Mouse (Mus musculus) liver, embryonic 11.5 days (tissue): Measurements from ENCODE around the gene She. TPM values are rescaled to one million over a fixed set of nuclear protein-coding genes. Genes with fewer than 3 reads are reported as not detected.

Experiments used
- ATAC-seq: fragments of 200-750 bp; cut with Nextera tagmentation; replicated peaks from 2 replicates; pipeline ENCODE4 v1.8.0; 2017; ENCODE audit warnings: moderate number of reproducible peaks, mild to moderate bottlenecking, moderate TSS enrichment, moderate library complexity; ENCODE audit not compliant: low FRiP score
- DNase-seq: peaks from one replicate; pipeline ENCODE4 v3.0.0-alpha.2; 2017; ENCODE audit warnings: low spot score
- H3K27ac ChIP-seq: fragments of 300-500 bp; sonication (generic); 2 replicates; pipeline ENCODE4 v1.5.1; 2014; ENCODE audit warnings: mild to moderate bottlenecking, low read depth, low read length, control low read depth
- H3K27me3 ChIP-seq: fragments of 300-500 bp; sonication (generic); replicated peaks from 2 replicates; pipeline ENCODE4 v1.6.1; 2014; ENCODE audit warnings: low read length, mixed read lengths; ENCODE audit not compliant: control insufficient read depth, insufficient read depth
- H3K36me3 ChIP-seq: fragments of 300-500 bp; sonication (generic); 2 replicates; pipeline ENCODE4 v1.6.1; 2014; ENCODE audit warnings: mild to moderate bottlenecking, low read length, moderate library complexity, mixed read lengths; ENCODE audit not compliant: control insufficient read depth, insufficient read depth
- H3K4me1 ChIP-seq: fragments of 300-500 bp; sonication (generic); replicated peaks from 2 replicates; pipeline ENCODE4 v1.6.1; 2014; ENCODE audit warnings: low read length, mixed read lengths; ENCODE audit not compliant: control insufficient read depth, insufficient read depth
- H3K4me2 ChIP-seq: fragments of 300-500 bp; sonication (generic); 2 replicates; pipeline ENCODE4 v1.6.1; 2014; ENCODE audit warnings: mild to moderate bottlenecking, control low read depth, moderate library complexity
- H3K4me3 ChIP-seq: fragments of 300-500 bp; sonication (generic); 2 replicates; pipeline ENCODE4 v1.5.1; 2014; ENCODE audit warnings: low read depth, low read length, control low read depth
- H3K9ac ChIP-seq: fragments of 300-500 bp; sonication (generic); 2 replicates; pipeline ENCODE4 v1.6.1; 2014; ENCODE audit warnings: low read depth, low read length, control low read depth
- H3K9me3 ChIP-seq: fragments of 300-500 bp; sonication (generic); 2 replicates; pipeline ENCODE4 v1.6.1; 2016; ENCODE audit warnings: low read length, inconsistent platforms, mixed read lengths; ENCODE audit not compliant: control insufficient read depth
- WGBS: fragments of 180-500 bp; shearing (Covaris S2); extraction: QIAGEN DNeasy Blood & Tissue Kit; methylation state at CpG from one replicate; pipeline ENCODE4 v1.1.7; 2014; 5-methylcytosine and 5-hydroxymethylcytosine counted together
- polyA plus RNA-seq: library from polyadenylated mRNA; unstranded; fragments of >200 nt; fragmentation: Nextera tagmentation; extraction: Ambion mirVana; gene quantifications from 2 replicates; pipeline ENCODE4 v1.2.1, GENCODE M21; 2014

She gene
- polyA plus RNA-seq, 1 experiment from 2014 or later, result 3.2 TPM

GRCm38 (mm10) chr3:89821096-89821513 lies 10.1 kb upstream of the She start:
- ATAC-seq (no peak; the same call in 1 of the 2 replicates), DNase-seq (no peak)
- Histone ChIP-seq H3K4me1 (peaks cover 12% of the 10 kb centered on the region), H3K9me3 (no peaks in the 10 kb centered on the region), H3K27ac (no peak overlapping the region), H3K9ac (no peak overlapping the region), H3K36me3 (no peaks in the 10 kb centered on the region), H3K4me2 (no peak overlapping the region), H3K27me3 (no peaks in the 10 kb centered on the region), H3K4me3 (no peak overlapping the region)
- 63% methylated on average over 11 of the region's 11 CpGs for WGBS

- DNase-seq (no peak), ATAC-seq (no peak)
- no peaks in the 10 kb centered on the region for H3K9me3 ChIP-seq
- no peak overlapping the region for H3K4me2 ChIP-seq
- peaks cover 12% of the 10 kb centered on the region for H3K4me1 ChIP-seq
- 65% methylated on average over 10 of the region's 10 CpGs for WGBS
- H3K4me3 ChIP-seq, result no peak overlapping the region
- H3K27ac ChIP-seq, result no peak overlapping the region
- no peaks in the 10 kb centered on the region for H3K36me3 ChIP-seq
- H3K27me3 ChIP-seq, result no peaks in the 10 kb centered on the region
- H3K9ac ChIP-seq, result no peak overlapping the region
Measured at GRCm38 (mm10) chr3:89821548-89822480, 9.4 kb upstream of the She start.

- DNase-seq (no peak), ATAC-seq (no peak)
- H3K4me2 ChIP-seq, result no peak overlapping the region
- H3K4me1 ChIP-seq, result peaks cover 12% of the 10 kb centered on the region
- H3K27me3 ChIP-seq, result peaks cover 4% of the 10 kb centered on the region; the same call in 1 of the 2 replicates
- H3K27ac ChIP-seq, result no peak overlapping the region
- H3K9me3 ChIP-seq, result no peaks in the 10 kb centered on the region
- H3K4me3 ChIP-seq, result no peak overlapping the region
- H3K9ac ChIP-seq, result no peak overlapping the region
- H3K36me3 ChIP-seq, result no peaks in the 10 kb centered on the region
- WGBS, result 57% methylated on average over 2 of the region's 2 CpGs
Measured at GRCm38 (mm10) chr3:89823594-89823993, 7.6 kb upstream of the She start.

GRCm38 (mm10) chr3:89826295-89826694 lies 4.9 kb upstream of the She start:
- no peaks in the 10 kb centered on the region for H3K36me3 ChIP-seq

GRCm38 (mm10) chr3:89835362-89835761 lies 4.2 kb downstream of the She start:
- DNase-seq (no peak), ATAC-seq (peak; percentile 61)
- H3K9me3 ChIP-seq, result no peaks in the 10 kb centered on the region
- H3K4me2 ChIP-seq, result no peak overlapping the region; the same call in 1 of the 2 replicates
- peaks cover 41% of the 10 kb centered on the region for H3K27me3 ChIP-seq
- H3K27ac ChIP-seq, result no peak overlapping the region
- no peak overlapping the region for H3K4me3 ChIP-seq
- no peak overlapping the region for H3K9ac ChIP-seq
- no peaks in the 10 kb centered on the region for H3K36me3 ChIP-seq
- H3K4me1 ChIP-seq, result peaks cover 10% of the 10 kb centered on the region
- 12% methylated on average over 8 of the region's 8 CpGs for WGBS

More at GRCm38 (mm10) chr3:89826295-89826694, 4.9 kb upstream of the She start:
- no peaks in the 10 kb centered on the region for H3K9me3 ChIP-seq
- no peak overlapping the region for H3K9ac ChIP-seq
- H3K27me3 ChIP-seq, result peaks cover 31% of the 10 kb centered on the region
- 69% methylated on average over 3 of the region's 3 CpGs for WGBS
- 0 out of 2 replicates have a peak, but pooled peaks cover 5% of the 10 kb centered on the region for H3K4me1 ChIP-seq
- no peak overlapping the region for H3K4me2 ChIP-seq
- no peak for ATAC-seq
- DNase-seq, result no peak
- H3K4me3 ChIP-seq, result no peak overlapping the region
- H3K27ac ChIP-seq, result no peak overlapping the region

GRCm38 (mm10) chr3:89842258-89842657 lies 11.1 kb downstream of the She start:
- H3K36me3 ChIP-seq, result 0 out of 2 replicates have a peak, but pooled peaks cover 3% of the 10 kb centered on the region
- H3K4me3 ChIP-seq, result no peak overlapping the region
- H3K9ac ChIP-seq, result no peak overlapping the region
- H3K4me1 ChIP-seq, result peaks cover 5% of the 10 kb centered on the region
- no peaks in the 10 kb centered on the region for H3K9me3 ChIP-seq
- H3K4me2 ChIP-seq, result no peak overlapping the region
- H3K27ac ChIP-seq, result no peak overlapping the region
- no peak for DNase-seq
- 61% methylated on average over 4 of the region's 4 CpGs for WGBS
- ATAC-seq, result no peak
- no peaks in the 10 kb centered on the region for H3K27me3 ChIP-seq

GRCm38 (mm10) chr3:89843148-89843547 lies 12.0 kb downstream of the She start:
- ATAC-seq (peak; percentile 78), DNase-seq (no peak)
- 25% methylated on average over 9 of the region's 9 CpGs for WGBS
- Histone ChIP-seq H3K9me3 (no peaks in the 10 kb centered on the region), H3K4me3 (no peak overlapping the region), H3K4me1 (peaks cover 5% of the 10 kb centered on the region), H3K4me2 (peak overlapping the region; percentile 15), H3K36me3 (0 out of 2 replicates have a peak, but pooled peaks cover 3% of the 10 kb centered on the region), H3K27me3 (no peaks in the 10 kb centered on the region), H3K27ac (no peak overlapping the region), H3K9ac (no peak overlapping the region)

- Histone ChIP-seq H3K4me1 (peaks cover 5% of the 10 kb centered on the region), H3K9ac (no peak overlapping the region), H3K27ac (no peak overlapping the region), H3K27me3 (no peaks in the 10 kb centered on the region), H3K9me3 (no peaks in the 10 kb centered on the region), H3K36me3 (0 out of 2 replicates have a peak, but pooled peaks cover 3% of the 10 kb centered on the region), H3K4me2 (no peak overlapping the region), H3K4me3 (no peak overlapping the region)
- ATAC-seq, result no peak
- no peak for DNase-seq
- 84% methylated on average over 9 of the region's 9 CpGs for WGBS
Measured at GRCm38 (mm10) chr3:89845814-89846213, 14.6 kb downstream of the She start.
